Mouse (Mus musculus) stomach, postnatal 0 days (tissue): ENCODE results near the gene Klf12. TPM values are rescaled to one million over a fixed set of nuclear protein-coding genes. Genes with fewer than 3 reads are reported as not detected.

Experiments used
- ATAC-seq: fragments of 200-750 bp; cut with Nextera tagmentation; 2 replicates; pipeline ENCODE4 v1.8.0; 2017; ENCODE audit not compliant: low FRiP score, low TSS enrichment
- DNase-seq: peaks from one replicate; pipeline ENCODE4 v3.0.0-alpha.2; 2016; ENCODE audit warnings: low spot score
- H3K27ac ChIP-seq: fragments of 300-500 bp; sonication (generic); replicated peaks from 2 replicates; pipeline ENCODE4 v1.5.1; 2014; ENCODE audit warnings: mild to moderate bottlenecking, control low read depth
- H3K27me3 ChIP-seq: fragments of 300-500 bp; sonication (generic); 2 replicates; pipeline ENCODE4 v1.6.1; 2014; ENCODE audit warnings: low read length; ENCODE audit not compliant: control insufficient read depth, insufficient read depth
- H3K36me3 ChIP-seq: fragments of 300-500 bp; sonication (generic); 2 replicates; pipeline ENCODE4 v1.6.1; 2014; ENCODE audit warnings: low read length, mixed read lengths; ENCODE audit not compliant: control insufficient read depth, insufficient read depth
- H3K4me1 ChIP-seq: fragments of 300-500 bp; sonication (generic); replicated peaks from 2 replicates; pipeline ENCODE4 v1.6.1; 2014; ENCODE audit warnings: antibody characterized with exemption; ENCODE audit not compliant: control insufficient read depth, insufficient read depth
- H3K4me2 ChIP-seq: fragments of 300-500 bp; sonication (generic); replicated peaks from 2 replicates; pipeline ENCODE4 v1.6.1; 2014; ENCODE audit warnings: low read depth, mild to moderate bottlenecking, control low read depth, moderate library complexity
- H3K4me3 ChIP-seq: fragments of 300-500 bp; sonication (generic); 2 replicates; pipeline ENCODE4 v1.5.1; 2014; ENCODE audit warnings: low read depth, low read length, control low read depth
- H3K9ac ChIP-seq: fragments of 300-500 bp; sonication (generic); 2 replicates; pipeline ENCODE4 v1.6.1; 2014; ENCODE audit warnings: mild to moderate bottlenecking, low read length, control low read depth, mixed read lengths
- H3K9me3 ChIP-seq: fragments of 300-500 bp; sonication (generic); 2 replicates; pipeline ENCODE4 v1.6.1; 2016; ENCODE audit warnings: low read length; ENCODE audit not compliant: control insufficient read depth
- CTCF ChIP-seq: IDR thresholded peaks from 2 replicates; pipeline ENCODE4 v1.5.1; 2016; ENCODE audit warnings: antibody characterized with exemption, low read depth, mild to moderate bottlenecking, moderate library complexity
- EP300 ChIP-seq: optimal IDR thresholded peaks from 2 replicates; pipeline ENCODE3; 2016; ENCODE audit warnings: antibody characterized with exemption
- WGBS: fragments of 180-500 bp; shearing (Covaris S2); extraction: QIAGEN DNeasy Blood & Tissue Kit; methylation state at CpG from one replicate; pipeline ENCODE4 v1.1.7; 2014; 5-methylcytosine and 5-hydroxymethylcytosine counted together
- polyA plus RNA-seq: library from polyadenylated mRNA; unstranded; fragments of >200 nt; fragmentation: Nextera tagmentation; extraction: Ambion mirVana; gene quantifications from 2 replicates; pipeline ENCODE4 v1.2.1, GENCODE M21; 2015

The Klf12 gene
- polyA plus RNA-seq, 1 experiment from 2014 or later = 3.8 TPM

DNA sequence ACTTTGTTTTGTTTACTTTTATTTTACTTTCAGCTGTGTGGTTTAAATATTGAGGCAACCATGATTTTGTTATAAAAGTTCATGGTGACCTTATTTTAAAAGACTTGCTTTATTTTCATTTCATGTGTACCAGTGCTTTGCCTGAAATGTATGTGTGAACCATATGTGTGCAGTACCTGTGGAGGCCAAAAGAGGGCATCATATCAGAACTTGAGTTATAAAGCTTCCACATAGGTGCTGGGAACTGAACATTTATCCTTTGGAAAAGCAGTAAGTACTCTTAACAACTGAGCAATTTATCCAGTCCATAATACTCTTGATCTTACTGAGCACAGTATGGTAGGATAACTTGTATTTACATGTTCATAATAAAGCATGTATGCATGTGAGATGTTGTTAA lies 239.0 kb downstream of the Klf12 start:
- H3K27me3 ChIP-seq = no peaks in the 10 kb centered on the region
- no peaks in the 10 kb centered on the region for H3K9me3 ChIP-seq
- no peaks in the 10 kb centered on the region for H3K36me3 ChIP-seq
- no peak for DNase-seq
- no peak for TF ChIP-seq EP300
- TF ChIP-seq CTCF = peak; percentile 39
- H3K27ac ChIP-seq = no peak overlapping the region
- no peak overlapping the region for H3K4me3 ChIP-seq
- no peak overlapping the region for H3K9ac ChIP-seq
- no peaks in the 10 kb centered on the region for H3K4me1 ChIP-seq
- no peak overlapping the region for H3K4me2 ChIP-seq
- ATAC-seq = no peak

DNA sequence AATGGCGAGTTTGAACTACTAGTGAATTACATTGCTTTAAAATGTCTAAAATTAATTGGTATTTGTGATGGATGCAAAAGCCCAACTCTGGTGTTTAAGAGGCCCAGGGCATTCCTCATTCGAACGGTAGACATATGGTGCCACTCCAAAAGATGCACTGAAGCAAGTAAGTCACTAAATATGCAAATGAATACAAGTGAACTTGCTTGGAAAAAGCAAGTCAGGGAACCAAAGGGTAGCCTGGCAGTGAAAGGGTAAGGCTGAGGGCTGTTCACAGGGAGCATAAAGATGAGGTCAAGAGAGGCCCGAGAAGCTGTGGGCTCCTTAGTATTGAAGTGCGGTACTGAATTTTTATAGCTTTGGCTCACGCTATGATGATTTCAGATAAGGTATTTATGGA lies 242.7 kb downstream of the Klf12 start:
- no peaks in the 10 kb centered on the region for H3K4me1 ChIP-seq
- WGBS = 86% methylated on average over 6 of the region's 6 CpGs
- no peak for ATAC-seq
- no peaks in the 10 kb centered on the region for H3K9me3 ChIP-seq
- H3K9ac ChIP-seq = no peak overlapping the region
- H3K27ac ChIP-seq = no peak overlapping the region
- no peak overlapping the region for H3K4me3 ChIP-seq
- no peak for TF ChIP-seq CTCF
- TF ChIP-seq EP300 = no peak
- H3K36me3 ChIP-seq = no peaks in the 10 kb centered on the region
- DNase-seq = no peak
- H3K4me2 ChIP-seq = no peak overlapping the region
- H3K27me3 ChIP-seq = no peaks in the 10 kb centered on the region

DNA sequence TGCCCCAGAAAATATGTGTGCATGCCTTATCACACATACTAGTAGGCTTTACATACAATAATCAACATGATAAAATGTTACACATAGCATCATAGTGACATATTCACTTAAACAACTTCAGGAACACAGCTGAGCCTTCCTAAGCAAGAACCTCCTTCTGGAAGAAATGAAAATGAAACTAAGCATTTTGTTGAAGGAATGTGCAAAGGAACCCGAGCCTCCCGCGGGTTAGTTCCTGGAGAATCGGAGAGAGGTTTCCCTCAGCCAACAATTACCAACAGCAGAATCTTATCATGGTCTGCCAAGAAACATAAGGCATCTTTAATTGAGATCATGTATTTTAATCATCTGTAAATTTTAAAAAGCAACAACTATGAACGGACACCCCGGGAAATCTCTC lies 257.8 kb downstream of the Klf12 start:
- Histone ChIP-seq H3K36me3 (0 out of 2 replicates have a peak, but pooled peaks cover 6% of the 10 kb centered on the region), H3K4me2 (no peak overlapping the region; the same call in 1 of the 2 replicates), H3K27me3 (no peaks in the 10 kb centered on the region), H3K9ac (no peak overlapping the region), H3K4me3 (no peak overlapping the region), H3K9me3 (no peaks in the 10 kb centered on the region), H3K4me1 (no peaks in the 10 kb centered on the region), H3K27ac (no peak overlapping the region)
- 65% methylated on average over 6 of the region's 6 CpGs for WGBS
- TF ChIP-seq CTCF (no peak), EP300 (no peak)
- DNase-seq = no peak
- ATAC-seq = no peak

DNA sequence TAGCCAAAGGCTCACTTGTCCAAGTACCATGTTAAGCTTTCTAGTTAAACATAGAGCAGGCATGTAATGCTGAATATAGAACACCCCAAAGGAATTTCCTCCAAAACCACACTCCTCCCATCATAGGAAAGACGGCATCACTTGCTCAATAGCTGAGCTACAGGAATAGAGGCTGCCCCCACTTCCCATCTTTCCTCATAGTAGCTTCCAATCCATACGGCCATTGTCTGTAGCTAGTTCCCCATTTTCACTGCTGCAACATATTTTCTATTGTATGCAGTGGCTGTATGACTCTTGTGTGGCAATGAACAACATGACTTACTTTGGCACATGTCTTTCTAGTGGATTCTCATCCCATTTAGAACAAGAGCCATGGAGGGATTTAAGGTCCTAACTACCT lies 267.3 kb downstream of the Klf12 start:
- H3K4me3 ChIP-seq = no peak overlapping the region
- 83% methylated on average over 2 of the region's 2 CpGs for whole genome bisulfite sequencing

DNA sequence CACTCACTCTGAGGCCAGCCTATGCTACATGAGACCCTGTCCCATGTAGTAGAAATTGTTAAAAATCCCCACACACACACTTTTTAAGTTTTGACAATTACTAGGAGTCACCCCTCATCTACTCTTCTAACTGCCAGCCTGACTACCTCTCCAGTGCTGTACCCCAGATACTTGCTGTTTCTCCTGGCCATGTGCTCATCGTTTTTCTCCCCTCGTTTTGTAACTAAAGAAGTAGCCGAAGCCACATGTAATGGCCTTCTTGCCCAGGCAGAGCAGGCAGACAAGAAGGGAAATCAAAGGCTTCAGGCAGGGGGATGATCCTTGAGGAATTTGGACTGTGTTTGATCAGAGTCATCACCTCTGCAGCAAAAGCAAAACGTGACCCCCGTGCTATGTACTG lies 274.0 kb downstream of the Klf12 start:
- no peak overlapping the region for H3K4me3 ChIP-seq
- DNase-seq (no peak), ATAC-seq (no peak)
- no peak for TF ChIP-seq CTCF
- no peak for TF ChIP-seq EP300
- no peaks in the 10 kb centered on the region for H3K9me3 ChIP-seq
- no peaks in the 10 kb centered on the region for H3K27me3 ChIP-seq
- 72% methylated on average over 5 of the region's 5 CpGs for WGBS
- no peak overlapping the region for H3K9ac ChIP-seq
- H3K4me2 ChIP-seq = no peak overlapping the region
- H3K27ac ChIP-seq = no peak overlapping the region
- H3K4me1 ChIP-seq = no peaks in the 10 kb centered on the region
- H3K36me3 ChIP-seq = no peaks in the 10 kb centered on the region

More for the DNA sequence above, 267.3 kb downstream of the Klf12 start:
- H3K9me3 ChIP-seq = no peaks in the 10 kb centered on the region
- no peak overlapping the region for H3K4me2 ChIP-seq
- H3K27me3 ChIP-seq = no peaks in the 10 kb centered on the region
- no peaks in the 10 kb centered on the region for H3K4me1 ChIP-seq
- ATAC-seq (no peak), DNase-seq (no peak)
- H3K36me3 ChIP-seq = 0 out of 2 replicates have a peak, but pooled peaks cover under 1% of the 10 kb centered on the region
- H3K27ac ChIP-seq = no peak overlapping the region
- no peak overlapping the region for H3K9ac ChIP-seq
- TF ChIP-seq EP300 (no peak), CTCF (no peak)

DNA sequence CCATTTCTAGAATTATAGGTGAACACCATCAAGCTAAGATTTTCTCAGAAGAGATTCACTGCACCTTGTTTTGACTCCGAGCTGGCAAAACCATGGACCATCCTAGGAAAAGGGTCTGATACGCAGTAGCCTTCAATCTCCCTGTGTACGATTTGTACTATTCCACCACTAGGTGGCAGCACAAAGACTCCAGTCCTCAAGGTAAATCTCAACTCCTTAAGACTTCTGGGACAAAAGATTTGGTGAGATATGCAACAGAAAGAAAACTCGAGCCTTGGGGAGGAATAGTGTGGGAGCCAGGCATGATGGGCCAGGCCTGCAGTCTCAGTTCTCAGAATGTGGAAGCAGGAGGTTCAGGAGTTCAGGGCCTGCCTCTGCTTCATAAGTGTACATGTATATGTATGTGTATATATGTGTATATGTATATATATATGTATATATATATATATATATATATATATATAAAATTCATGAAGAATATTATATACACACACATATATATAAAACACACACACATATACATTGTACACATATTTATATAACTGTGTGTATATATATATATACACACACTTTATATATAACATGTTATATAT lies 274.6 kb downstream of the Klf12 start:
- no peak overlapping the region for H3K4me3 ChIP-seq
- H3K4me2 ChIP-seq = no peak overlapping the region
- H3K27ac ChIP-seq = no peak overlapping the region
- H3K4me1 ChIP-seq = no peaks in the 10 kb centered on the region
- TF ChIP-seq CTCF (peak; percentile 84), EP300 (no peak)
- no peak overlapping the region for H3K9ac ChIP-seq
- 53% methylated on average over 4 of the region's 4 CpGs for WGBS
- H3K36me3 ChIP-seq = no peaks in the 10 kb centered on the region
- no peaks in the 10 kb centered on the region for H3K9me3 ChIP-seq
- peak; percentile 18 for DNase-seq
- no peak for ATAC-seq
- H3K27me3 ChIP-seq = no peaks in the 10 kb centered on the region
